Mouse (Mus musculus) cerebellum, adult 2 months (tissue): ENCODE data around the gene Sel1l3.

Experiments used
- CTCF ChIP-seq: fragments of 200-500 bp; IDR thresholded peaks from 2 replicates; pipeline ENCODE4 v1.5.1; 2011; ENCODE audit warnings: low read depth, mild to moderate bottlenecking, control low read depth, low read length, moderate library complexity, borderline replicate concordance; ENCODE audit not compliant: insufficient read depth
- POLR2A ChIP-seq: fragments of 200-500 bp; IDR thresholded peaks from 2 replicates; pipeline ENCODE4 v1.6.1; 2011; ENCODE audit warnings: low read length, control low read depth, borderline replicate concordance; ENCODE audit not compliant: insufficient read depth

DNA sequence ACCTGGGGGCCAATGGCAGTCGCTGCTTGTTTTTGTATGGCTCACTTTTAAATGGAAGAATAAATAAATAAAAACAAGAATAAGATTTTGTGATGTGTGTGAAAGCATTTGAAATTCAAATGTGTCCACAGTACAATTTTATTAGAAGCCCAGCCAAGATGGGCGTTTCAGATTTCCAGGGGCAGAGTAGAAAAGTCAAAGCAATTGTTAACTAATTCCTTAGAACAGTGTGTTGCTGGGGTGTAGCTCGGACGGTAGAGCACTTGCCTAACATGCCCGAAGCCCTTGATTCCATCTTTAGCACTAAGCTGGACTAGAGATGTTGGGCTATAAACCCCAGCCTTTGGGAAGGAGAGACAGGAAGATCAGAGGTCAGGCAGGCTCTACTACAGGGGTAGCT lies 102.7 kb downstream of the Sel1l3 start:
- TF ChIP-seq POLR2A = no peak
- no peak for TF ChIP-seq CTCF
